ENCODE assay signal across 11 mouse cellular contexts in the genomic region with DNA sequence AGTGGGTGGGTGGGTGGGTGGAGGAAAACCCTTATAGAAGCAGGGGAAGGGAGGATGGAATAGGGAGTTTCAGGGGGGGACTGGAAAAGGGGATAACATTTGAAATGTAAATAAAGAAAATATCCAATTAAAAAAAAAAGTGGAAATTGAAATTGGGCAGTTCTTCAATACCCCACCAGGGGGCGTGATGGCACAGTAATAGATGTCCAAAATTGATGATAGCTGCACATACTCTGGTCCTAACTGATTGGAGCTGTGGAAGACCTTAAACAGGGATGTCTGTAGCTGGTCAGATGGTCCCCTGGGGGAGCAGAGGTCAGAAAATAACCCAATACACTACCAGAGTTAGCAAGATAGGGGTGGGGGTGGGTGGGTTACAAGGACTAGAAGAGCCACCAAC. TPM values are rescaled to one million over a fixed set of nuclear protein-coding genes. Genes with fewer than 3 reads are reported as not detected.
A peak's percentile ranks its signal among the peaks of the same experiment; 100 is the strongest.
DNase-seq lines count a peak whose midpoint lies in the region; ATAC-seq and TF ChIP-seq lines count a peak whose summit lies in the region.
"Had no signal": no experiment of that assay in that cellular context is flagged by ENCODE, and none has a peak within 500 bp of the region (broad histone marks: within the 10 kb centered on the region; RNA-seq: fewer than 3 reads in every experiment).

No protein-coding gene starts in this region.

- no peaks in the 10 kb centered on the region for H3K4me1 ChIP-seq in lung, postnatal 0 days (ENCODE audit: insufficient read depth, low read depth, low read length)
- H3K4me1 ChIP-seq in forebrain, embryonic 11.5 days (replicated peaks; ENCODE audit: control insufficient read depth, insufficient read depth, low read length) = peaks cover 3% of the 10 kb centered on the region; the same call in 1 of the 2 replicates

- H3K36me3 ChIP-seq in lung, postnatal 0 days (ENCODE audit: insufficient read depth, low read length) = no peaks in the 10 kb centered on the region
- H3K36me3 ChIP-seq in forebrain, embryonic 11.5 days (ENCODE audit: control insufficient read depth, insufficient read depth, low read length) = no peaks in the 10 kb centered on the region
- H3K36me3 ChIP-seq: embryonic facial prominence, embryonic 13.5 days had no signal

- H3K4me2 ChIP-seq in lung, postnatal 0 days (replicated peaks; ENCODE audit: low read depth, low read length) = no peak overlapping the region
- H3K4me2 ChIP-seq in forebrain, embryonic 11.5 days (ENCODE audit: low read depth, low read length, severe bottlenecking) = no peak overlapping the region
- H3K4me2 ChIP-seq: embryonic facial prominence, embryonic 13.5 days had no signal

- H3K27me3 ChIP-seq in Patski = no peaks in the 10 kb centered on the region
- H3K27me3 ChIP-seq in lung, postnatal 0 days (replicated peaks; ENCODE audit: insufficient read depth, low read length) = no peaks in the 10 kb centered on the region
- no peaks in the 10 kb centered on the region for H3K27me3 ChIP-seq in forebrain, embryonic 11.5 days (ENCODE audit: control insufficient read depth, insufficient read depth, low read length)
- H3K27me3 ChIP-seq: embryonic facial prominence, embryonic 13.5 days had no signal

- ATAC-seq in Patski = no peak
- no peak for ATAC-seq in lung, postnatal 0 days
- ATAC-seq in forebrain, embryonic 11.5 days (replicated peaks; ENCODE audit: low FRiP score) = no peak

- CTCF ChIA-PET in Patski (lab: Charles Lee) = interaction anchor here (0.7 to 1.6 kb wide), 14 partner anchors 12 to 129 kb away, joined by 3 to 7 read pairs (median 4); partner anchors contain the start of gene Cx3cl1

- POLR2A ChIA-PET in Patski (lab: Charles Lee) = interaction anchor here (1.6 kb wide), 1 partner anchor 9 kb away, joined by 3 read pairs; no protein-coding TSS in a partner anchor

- TF ChIP-seq CTCF in layer of hippocampus, adult 2 months (conservative IDR thresholded peaks at IDR 0.05) = peak; percentile 86
- peak; percentile 61 for TF ChIP-seq CTCF in Patski (IDR thresholded peaks at IDR 0.05)
- TF ChIP-seq CTCF in lung, postnatal 0 days (IDR thresholded peaks at IDR 0.05) = peak; percentile 71

- DNase-seq in adrenal gland, postnatal 14 days = peak; percentile 54
- no peak for DNase-seq in adrenal gland, adult 2 months
- DNase-seq in layer of hippocampus, adult 2 months (ENCODE audit: low spot score in 2 of 2) = no peak
- DNase-seq in layer of hippocampus, postnatal 14 days (ENCODE audit: low spot score in 2 of 2) = no peak
- no peak for DNase-seq in Patski (ENCODE audit: low read depth, low spot score)
- peak; percentile 59 for DNase-seq in lung, postnatal 0 days (ENCODE audit: low spot score)
- DNase-seq in urinary bladder, adult 2 months (ENCODE audit: low spot score) = no peak
- no peak for DNase-seq in forebrain, embryonic 11.5 days (ENCODE audit: low spot score)

- 0% methylated on average over 1 of the region's 1 CpGs for WGBS in lung, postnatal 0 days
- WGBS in forebrain, embryonic 11.5 days = 0% methylated on average over 1 of the region's 1 CpGs

- no peaks in the 10 kb centered on the region for H3K9me3 ChIP-seq in lung, postnatal 0 days (ENCODE audit: low read length)
- no peaks in the 10 kb centered on the region for H3K9me3 ChIP-seq in forebrain, embryonic 11.5 days (ENCODE audit: control insufficient read depth, low read length)
- H3K9me3 ChIP-seq: embryonic facial prominence, embryonic 13.5 days had no signal

- H3K9ac ChIP-seq in lung, postnatal 0 days (replicated peaks; ENCODE audit: low read depth) = no peak overlapping the region
- H3K9ac ChIP-seq in forebrain, embryonic 11.5 days (ENCODE audit: low read length) = no peak overlapping the region
- H3K9ac ChIP-seq: embryonic facial prominence, embryonic 13.5 days had no signal

- in situ Hi-C loops in Patski (cut with MboI; ENCODE audit: low pct_unique_long_range_greater_than_20kb) = loop anchor here (10.0 kb wide), 1 partner anchor 290 kb away; no protein-coding TSS in a partner anchor

- no peak overlapping the region for H3K4me3 ChIP-seq in layer of hippocampus, adult 2 months
- H3K4me3 ChIP-seq in lung, postnatal 0 days (ENCODE audit: low read depth, low read length) = no peak overlapping the region
- no peak overlapping the region for H3K4me3 ChIP-seq in forebrain, embryonic 11.5 days (ENCODE audit: low read depth, low read length)
- H3K4me3 ChIP-seq: embryonic facial prominence, embryonic 13.5 days had no signal

- H3K27ac ChIP-seq in layer of hippocampus, adult 2 months = no peak overlapping the region
- H3K27ac ChIP-seq in lung, postnatal 0 days (ENCODE audit: low read length) = no peak overlapping the region
- H3K27ac ChIP-seq in forebrain, embryonic 11.5 days (ENCODE audit: low read depth, low read length) = no peak overlapping the region
- H3K27ac ChIP-seq: embryonic facial prominence, embryonic 13.5 days; macrophage had no signal

- TF ChIP-seq EP300 in lung, postnatal 0 days (IDR thresholded peaks at IDR 0.05) = no peak

RNA-seq across cellular contexts. Expression of gene Ccl17, which starts 4.3 kb away (rescaled TPM):
- 1.1 TPM in 1 of 2 replicates, not detected in the other for total RNA-seq in adrenal gland, postnatal 14 days (2021)
- 1 to 10 TPM in 1 of 2 experiments, not detected in 1; 1.7 TPM for total RNA-seq in adrenal gland, adult 2 months (2021)
- 0.36 TPM in 1 of 2 replicates, not detected in the other for polyA plus RNA-seq in adrenal gland, adult 2 months (2012; rRNA removed)
- total RNA-seq in layer of hippocampus, adult 2 months (2021) = 1 to 10 TPM; 3.4 to 6.0 TPM
- 10 to 100 TPM in 1 of 2 experiments, 1 to 10 TPM in 1; 7.3 to 11.1 TPM for total RNA-seq in layer of hippocampus, postnatal 14 days (2021)
- 14.5 TPM for polyA plus RNA-seq in Patski (2021)
- 5.7 and 9.1 TPM in 2 replicates for polyA plus RNA-seq in lung, postnatal 0 days (2015; fragmentation: Nextera tagmentation; extraction: Ambion mirVana)
- polyA plus RNA-seq in urinary bladder, adult 2 months (2012; rRNA removed) = 2.3 and 4.0 TPM in 2 replicates
- not detected in 2 replicates for polyA plus RNA-seq in forebrain, embryonic 11.5 days (2014; fragmentation: Nextera tagmentation; extraction: Ambion mirVana)
- polyA plus RNA-seq: embryonic facial prominence, embryonic 13.5 days; intestine, embryonic 14.5 days; macrophage had no signal

RNA-seq across cellular contexts. Expression of gene Coq9, which starts 23.6 kb away (rescaled TPM):
- 269 and 282 TPM in 2 replicates for total RNA-seq in adrenal gland, postnatal 14 days (2021)
- 100 to 1,000 TPM; 186 to 208 TPM for total RNA-seq in adrenal gland, adult 2 months (2021)
- polyA plus RNA-seq in adrenal gland, adult 2 months (2012; rRNA removed) = 538 and 543 TPM in 2 replicates
- total RNA-seq in layer of hippocampus, adult 2 months (2021) = 10 to 100 TPM; 78.2 to 83.7 TPM
- 10 to 100 TPM; 80.7 to 97.6 TPM for total RNA-seq in layer of hippocampus, postnatal 14 days (2021)
- 114 TPM for polyA plus RNA-seq in Patski (2021)
- 47.1 and 51.4 TPM in 2 replicates for polyA plus RNA-seq in lung, postnatal 0 days (2015; fragmentation: Nextera tagmentation; extraction: Ambion mirVana)
- 62.3 and 72.1 TPM in 2 replicates for polyA plus RNA-seq in urinary bladder, adult 2 months (2012; rRNA removed)
- polyA plus RNA-seq in forebrain, embryonic 11.5 days (2014; fragmentation: Nextera tagmentation; extraction: Ambion mirVana) = 53.7 and 60.5 TPM in 2 replicates

RNA-seq across cellular contexts. Expression of gene Ciapin1, which starts 23.6 kb away (rescaled TPM):
- total RNA-seq in adrenal gland, postnatal 14 days (2021) = 107 and 122 TPM in 2 replicates
- total RNA-seq in adrenal gland, adult 2 months (2021) = 100 to 1,000 TPM in 1 of 2 experiments, 10 to 100 TPM in 1; 81.5 to 123 TPM
- 118 and 146 TPM in 2 replicates for polyA plus RNA-seq in adrenal gland, adult 2 months (2012; rRNA removed)
- total RNA-seq in layer of hippocampus, adult 2 months (2021) = 10 to 100 TPM; 60.9 to 67.2 TPM
- 10 to 100 TPM; 76.1 to 88.0 TPM for total RNA-seq in layer of hippocampus, postnatal 14 days (2021)
- polyA plus RNA-seq in Patski (2021) = 128 TPM
- polyA plus RNA-seq in lung, postnatal 0 days (2015; fragmentation: Nextera tagmentation; extraction: Ambion mirVana) = 66.7 and 74.5 TPM in 2 replicates
- polyA plus RNA-seq in urinary bladder, adult 2 months (2012; rRNA removed) = 22.0 and 27.7 TPM in 2 replicates
- polyA plus RNA-seq in forebrain, embryonic 11.5 days (2014; fragmentation: Nextera tagmentation; extraction: Ambion mirVana) = 144 and 152 TPM in 2 replicates

RNA-seq across cellular contexts. Expression of gene Polr2c, which starts 42.7 kb away (rescaled TPM):
- 58.3 and 65.8 TPM in 2 replicates for total RNA-seq in adrenal gland, postnatal 14 days (2021)
- total RNA-seq in adrenal gland, adult 2 months (2021) = 10 to 100 TPM; 54.5 to 68.0 TPM
- 52.0 and 66.6 TPM in 2 replicates for polyA plus RNA-seq in adrenal gland, adult 2 months (2012; rRNA removed)
- 10 to 100 TPM; 69.1 to 71.4 TPM for total RNA-seq in layer of hippocampus, adult 2 months (2021)
- total RNA-seq in layer of hippocampus, postnatal 14 days (2021) = 10 to 100 TPM; 50.0 to 57.8 TPM
- polyA plus RNA-seq in Patski (2021) = 110 TPM
- 98.4 and 103 TPM in 2 replicates for polyA plus RNA-seq in lung, postnatal 0 days (2015; fragmentation: Nextera tagmentation; extraction: Ambion mirVana)
- 89.5 and 99.2 TPM in 2 replicates for polyA plus RNA-seq in urinary bladder, adult 2 months (2012; rRNA removed)
- polyA plus RNA-seq in forebrain, embryonic 11.5 days (2014; fragmentation: Nextera tagmentation; extraction: Ambion mirVana) = 156 and 173 TPM in 2 replicates

RNA-seq across cellular contexts. Expression of gene Cx3cl1, which starts 42.7 kb away (rescaled TPM):
- total RNA-seq in adrenal gland, postnatal 14 days (2021) = 16.2 and 19.2 TPM in 2 replicates
- total RNA-seq in adrenal gland, adult 2 months (2021) = 10 to 100 TPM; 29.3 to 48.2 TPM
- polyA plus RNA-seq in adrenal gland, adult 2 months (2012; rRNA removed) = 116 and 153 TPM in 2 replicates
- 100 to 1,000 TPM; 396 to 397 TPM for total RNA-seq in layer of hippocampus, adult 2 months (2021)
- total RNA-seq in layer of hippocampus, postnatal 14 days (2021) = 100 to 1,000 TPM; 458 to 482 TPM
- 38.7 TPM for polyA plus RNA-seq in Patski (2021)
- 8.3 and 10.7 TPM in 2 replicates for polyA plus RNA-seq in lung, postnatal 0 days (2015; fragmentation: Nextera tagmentation; extraction: Ambion mirVana)
- 20.6 and 27.3 TPM in 2 replicates for polyA plus RNA-seq in urinary bladder, adult 2 months (2012; rRNA removed)
- polyA plus RNA-seq in forebrain, embryonic 11.5 days (2014; fragmentation: Nextera tagmentation; extraction: Ambion mirVana) = 8.8 and 9.4 TPM in 2 replicates

Comparison
In these comparisons a context has a peak if more than half of its experiments do, and no peak if none do; other contexts are left out.
1. DNase-seq: peak in adrenal gland, postnatal 14 days (single experiment) and lung, postnatal 0 days (single experiment); none in adrenal gland, adult 2 months (single experiment), layer of hippocampus, adult 2 months (0 of 2), layer of hippocampus, postnatal 14 days (0 of 2), Patski (single experiment), urinary bladder, adult 2 months (single experiment) and forebrain, embryonic 11.5 days (single experiment).
2. Peak in every context shown above with its lines, with median percentiles within 50 percentile points of each other: CTCF ChIP-seq.